Mouse (Mus musculus): Measurements from ENCODE around the gene Grin1. TPM values are rescaled to one million over a fixed set of nuclear protein-coding genes. Genes with fewer than 3 reads are reported as not detected.
A peak's percentile ranks its signal among the peaks of the same experiment; 100 is the strongest.
"Not testable (repeated sequence)": the region's sequence is repeated elsewhere in the genome, so short reads cannot be mapped to it uniquely, and the experiment has no call there.

Gene Grin1
- total RNA-seq, 4 experiments from 2014 or later: not detected

DNA sequence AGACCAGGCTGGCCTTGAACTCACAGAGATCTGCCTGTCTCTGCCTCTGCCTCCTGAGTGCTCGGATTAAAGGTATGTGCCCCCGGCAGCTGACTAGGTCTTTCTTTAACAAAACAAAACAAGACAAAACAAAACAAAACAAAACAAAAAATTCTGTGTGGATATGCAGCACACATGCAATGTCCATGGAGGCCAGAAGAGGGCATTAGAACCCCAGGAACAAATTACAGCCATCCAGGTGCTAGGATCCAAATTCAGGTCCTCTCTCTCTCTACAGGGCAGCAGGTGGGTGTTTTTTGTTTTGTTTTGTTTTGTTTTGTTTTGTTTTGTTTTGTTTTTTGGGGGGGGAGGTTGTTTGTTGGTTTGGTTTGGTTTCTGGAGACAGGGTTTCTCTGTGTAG is 60.1 kb downstream of the Grin1 start:
- no peak for DNase-seq (ENCODE audit: low spot score in 2 of 2)

DNA sequence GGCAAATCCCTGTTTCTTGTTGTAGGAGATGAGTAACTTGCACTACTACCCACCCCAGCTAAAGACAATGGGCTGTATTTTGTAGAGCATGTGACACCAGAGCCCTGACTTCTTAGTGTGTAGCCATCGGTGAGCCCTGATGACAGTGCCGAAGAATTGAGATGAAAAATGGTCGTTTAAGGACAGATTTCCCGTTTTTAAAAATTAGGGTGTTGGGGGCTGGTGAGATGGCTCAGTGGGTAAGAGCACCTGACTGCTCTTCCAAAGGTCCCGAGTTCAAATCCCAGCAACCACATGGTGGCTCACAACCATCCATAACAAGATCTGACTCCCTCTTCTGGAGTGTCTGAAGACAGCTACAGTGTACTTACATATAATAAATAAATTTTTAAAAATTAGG is 61.7 kb downstream of the Grin1 start:
- not testable (repeated sequence) for DNase-seq (ENCODE audit: low spot score in 2 of 2)

DNA sequence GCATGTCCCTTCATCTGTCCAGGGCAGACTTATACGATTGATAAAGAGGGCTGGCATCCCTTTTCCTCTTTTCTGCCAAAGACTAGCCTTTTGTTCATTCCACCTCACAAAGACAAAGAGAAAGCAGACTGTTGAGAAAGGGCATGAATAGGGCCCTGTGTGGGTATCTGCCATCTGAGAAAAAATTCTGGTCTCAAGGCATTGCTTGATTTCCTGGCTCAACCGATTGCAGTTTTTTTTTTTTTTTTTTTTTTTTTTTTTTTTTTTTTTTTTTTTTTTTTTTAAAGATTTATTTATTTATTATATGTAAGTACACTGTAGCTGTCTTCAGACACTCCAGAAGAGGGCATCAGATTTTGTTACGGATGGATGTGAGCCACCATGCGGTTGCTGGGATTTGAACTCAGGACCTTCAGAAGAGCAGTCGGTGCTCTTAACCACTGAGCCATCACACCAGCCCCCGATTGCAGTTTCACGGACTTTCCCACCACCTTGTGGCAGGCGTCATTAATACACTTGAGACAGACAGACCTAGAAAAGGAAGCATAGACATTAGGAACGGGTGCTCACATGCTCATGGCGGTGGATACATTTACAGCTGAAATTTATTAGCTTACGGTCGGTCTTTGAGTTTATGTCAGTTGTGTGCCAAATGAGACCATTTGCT is 62.4 kb downstream of the Grin1 start:
- not testable (repeated sequence) for DNase-seq (ENCODE audit: low spot score in 2 of 2)

DNA sequence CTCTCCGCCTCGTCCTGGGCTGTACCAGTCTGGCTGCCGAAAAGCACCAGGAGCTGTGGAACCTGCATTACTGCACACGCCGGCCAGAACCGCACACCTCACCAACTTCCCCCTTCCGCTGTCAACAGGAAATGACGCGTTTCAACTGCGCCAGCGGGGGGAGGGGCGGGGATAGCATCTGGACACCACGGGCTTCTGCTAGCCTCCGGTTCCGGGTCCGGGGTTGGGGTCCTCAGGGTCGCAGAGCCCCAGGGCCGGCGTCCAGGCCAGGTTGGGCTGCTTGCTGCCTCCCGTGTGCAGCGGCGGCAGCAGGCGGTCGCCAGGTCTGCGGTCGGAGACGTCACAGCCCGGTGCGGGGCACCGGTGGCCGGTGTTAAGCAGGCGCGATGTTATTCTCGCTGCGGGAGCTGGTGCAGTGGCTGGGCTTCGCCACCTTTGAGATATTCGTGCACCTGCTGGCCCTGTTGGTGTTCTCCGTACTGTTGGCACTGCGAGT is 63.7 kb downstream of the Grin1 start, which contains the start of gene Tmem203:
TSS of gene Tmem203 (plus strand) at position 156 of the 496 bp plus-strand sequence.
- peak; percentile 64 to 76 for DNase-seq (ENCODE audit: low spot score in 2 of 2)

DNA sequence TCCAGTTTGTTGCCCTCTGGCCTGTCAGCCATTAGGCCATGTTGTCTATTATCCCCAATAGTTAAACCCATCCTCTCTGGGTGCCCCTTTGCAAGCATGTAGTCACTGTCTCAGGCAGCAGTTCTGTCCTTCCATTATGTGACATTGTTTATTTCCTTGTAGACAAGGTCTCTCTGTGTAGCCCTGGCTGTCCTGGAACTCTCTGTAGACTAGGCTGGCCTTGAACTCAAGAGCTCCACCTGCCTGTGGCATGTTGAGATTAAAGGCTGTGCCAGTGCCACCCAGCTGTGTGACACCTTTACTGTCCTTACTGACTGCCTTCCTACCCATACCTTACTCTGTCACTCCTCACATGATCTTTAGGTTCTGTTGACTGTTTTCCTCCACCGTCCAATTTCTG is 66.7 kb downstream of the Grin1 start:
- DNase-seq (ENCODE audit: low spot score in 2 of 2): no peak

DNA sequence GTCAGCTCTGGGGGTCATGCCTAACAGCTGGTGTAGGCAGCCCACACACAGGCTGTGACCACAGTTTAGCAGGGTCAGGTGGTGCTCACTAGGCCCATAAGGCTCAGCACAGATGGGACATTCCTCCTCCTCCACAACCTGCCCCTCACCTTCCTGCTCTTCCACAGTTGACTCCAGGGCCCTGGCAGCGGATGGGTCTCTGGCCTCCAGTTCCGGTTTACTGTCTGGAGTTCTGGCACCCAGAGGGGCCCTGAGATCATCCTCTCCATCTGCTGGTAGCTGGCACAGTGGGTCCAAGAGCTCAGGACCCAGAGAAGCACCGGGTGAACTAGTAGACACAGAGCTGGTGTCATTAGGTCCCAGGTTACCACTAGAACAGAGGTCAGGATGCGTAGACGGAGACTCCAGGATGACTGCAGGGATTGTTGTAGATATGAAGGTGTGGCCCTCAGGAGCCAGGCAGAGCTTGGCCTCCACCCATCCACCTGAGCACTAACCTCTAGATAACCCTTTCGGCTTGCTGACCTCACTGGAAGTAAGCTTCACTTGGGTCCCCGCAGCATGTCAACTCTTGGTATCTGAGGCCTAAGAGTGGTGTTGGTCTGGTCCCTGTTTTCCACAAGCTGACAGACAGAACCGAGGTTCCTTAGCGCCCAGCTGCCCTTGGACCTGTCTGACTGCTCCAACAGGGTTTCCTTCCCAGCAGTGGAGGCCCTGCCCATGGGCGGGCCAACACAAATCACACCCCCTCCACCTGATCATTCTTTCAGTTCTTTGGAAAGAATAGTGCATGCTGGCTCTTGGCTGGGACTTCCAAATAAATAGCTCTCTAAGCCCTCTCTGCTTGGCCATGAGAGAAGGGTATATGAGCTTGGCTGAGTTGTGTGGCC is 72.6 kb downstream of the Grin1 start, which contains the start of gene AL732309.1:
TSS of gene AL732309.1 (minus strand) at position 681 of the 890 bp plus-strand sequence.
- no peak for DNase-seq (ENCODE audit: low spot score in 2 of 2)

DNA sequence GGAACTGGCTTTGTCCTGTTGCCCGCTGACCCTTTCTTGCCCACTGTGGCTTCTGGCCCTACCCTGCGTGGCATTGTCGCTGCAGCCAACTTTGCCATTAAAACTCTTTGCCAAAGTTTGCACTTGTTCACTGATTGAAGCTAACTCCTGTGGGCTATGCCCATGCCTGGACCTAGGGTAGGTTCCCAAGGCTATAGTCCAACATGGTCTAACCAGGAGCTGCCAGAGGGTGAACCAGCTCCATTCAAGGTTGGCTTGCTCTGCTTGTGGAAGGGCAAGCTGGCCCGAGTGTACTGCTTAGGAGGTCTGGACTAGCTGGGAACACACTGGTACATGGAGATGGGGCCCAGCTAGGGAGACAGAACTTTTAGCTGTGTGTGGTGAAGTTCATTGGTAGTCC is 74.8 kb downstream of the Grin1 start:
- DNase-seq (ENCODE audit: low spot score in 2 of 2): no peak

DNA sequence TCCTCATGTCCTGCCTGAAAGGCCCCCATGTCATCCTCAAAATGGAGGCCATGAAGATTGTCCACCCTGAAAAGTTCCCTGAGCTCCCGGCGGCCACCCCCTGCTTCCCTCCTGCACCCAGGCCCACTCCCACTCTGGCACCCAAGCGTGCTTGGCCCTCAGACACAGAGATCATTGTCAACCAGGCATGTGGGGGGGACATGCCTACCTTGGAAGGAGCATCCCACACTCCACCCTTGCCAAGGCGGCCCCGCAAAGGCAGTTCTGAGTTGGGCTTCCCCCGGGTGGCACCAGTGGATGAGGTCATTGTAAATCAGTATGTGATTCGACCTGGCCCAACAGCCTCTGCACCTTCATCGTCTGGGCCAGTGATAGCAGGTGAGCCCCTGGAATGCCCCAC is 75.6 kb downstream of the Grin1 start:
- no peak for DNase-seq (ENCODE audit: low spot score in 2 of 2)

DNA sequence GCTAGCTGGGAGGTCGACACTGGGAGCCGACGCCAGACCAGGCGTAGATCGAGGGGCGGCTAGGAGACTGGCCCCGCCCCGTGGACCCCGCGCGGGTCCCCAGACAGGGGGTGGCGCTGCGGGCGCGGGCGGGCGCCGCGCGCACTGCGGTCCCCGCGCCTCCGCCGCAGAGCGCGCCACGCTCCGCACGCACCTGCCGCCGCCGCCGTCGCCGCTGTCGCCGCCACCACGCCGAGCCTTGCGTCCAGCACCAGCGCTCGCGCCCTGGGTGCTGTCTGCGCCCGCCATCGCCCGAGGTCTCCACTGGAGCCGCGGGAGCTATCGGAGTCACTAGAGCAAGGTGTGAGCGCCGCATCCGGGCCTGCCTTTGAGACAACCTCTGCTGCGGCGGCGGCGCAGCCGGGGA is 76.9 kb downstream of the Grin1 start, which contains the start of the genes Rnf208 and Cysrt1:
TSS of gene Rnf208 (plus strand) at position 155 of the 406 bp plus-strand sequence.
TSS of gene Cysrt1 (minus strand) at position 352 of the 406 bp plus-strand sequence.
- DNase-seq (ENCODE audit: low spot score in 2 of 2): no peak

DNA sequence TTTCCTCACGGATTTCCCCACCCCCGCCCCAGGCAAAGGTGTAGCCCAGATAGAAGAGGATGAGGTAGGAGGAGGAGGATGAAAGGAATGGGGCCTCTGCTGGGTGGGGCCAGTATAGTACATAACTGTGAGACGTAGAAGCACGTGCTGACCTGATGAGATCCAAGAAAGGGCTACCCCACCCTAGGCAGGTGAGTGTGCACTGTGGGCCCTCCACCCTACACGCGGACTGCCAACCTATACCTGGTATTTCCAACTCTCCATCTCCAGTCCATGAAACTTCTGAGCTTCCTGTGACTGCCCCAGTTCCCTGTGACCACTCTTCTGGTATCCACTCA is 77.6 kb downstream of the Grin1 start:
- DNase-seq (ENCODE audit: low spot score in 2 of 2): no peak

Other genes starting within 250 kb of the Grin1 start
- gene Entpd8, start 238.9 kb downstream of the Grin1 start, total RNA-seq (2022): not detected
- not detected for gene Noxa1, start 224.0 kb downstream of the Grin1 start, total RNA-seq (2022)
- 1 to 10 TPM; 3.0 to 7.1 (median 5.9) TPM for gene Nrarp, start 138.4 kb downstream of the Grin1 start, total RNA-seq (2022)
- gene Tor4a, start 122.3 kb downstream of the Grin1 start, total RNA-seq (2022): under 1 TPM; 0.48 to 0.92 (median 0.76) TPM
- gene Nelfb, start 107.7 kb downstream of the Grin1 start, total RNA-seq (2022): 10 to 100 TPM; 20.8 to 28.3 (median 22.6) TPM
- not detected for gene Stpg3, start 104.5 kb downstream of the Grin1 start, total RNA-seq (2022)
- not detected for gene Fam166a, start 100.4 kb downstream of the Grin1 start, total RNA-seq (2022)
- 100 to 1,000 TPM; 228 to 239 (median 232) TPM for gene Tubb4b, start 94.5 kb downstream of the Grin1 start, total RNA-seq (2022)
- gene Slc34a3, start 84.8 kb downstream of the Grin1 start, total RNA-seq (2022): not detected
- not detected for gene Rnf224, start 82.4 kb downstream of the Grin1 start, total RNA-seq (2022)
- gene Rnf208, start 76.9 kb downstream of the Grin1 start, total RNA-seq (2022): under 1 TPM; 0.36 to 0.87 (median 0.69) TPM
- not detected for gene Cysrt1, start 76.7 kb downstream of the Grin1 start, total RNA-seq (2022)
- 1 to 10 TPM in 2 of 4 experiments, under 1 TPM in 2; 0.54 to 1.8 (median 1.2) TPM for gene AL732309.1, start 72.3 kb downstream of the Grin1 start, total RNA-seq (2022)
- gene Tmem203, start 63.7 kb downstream of the Grin1 start, total RNA-seq (2022): 10 to 100 TPM; 11.7 to 14.1 (median 13.1) TPM
- gene Tprn, start 56.6 kb downstream of the Grin1 start, total RNA-seq (2022): 1 to 10 TPM; 2.0 to 5.3 (median 2.6) TPM
- gene Ssna1, start 46.7 kb downstream of the Grin1 start, total RNA-seq (2022): 10 to 100 TPM; 29.0 to 36.4 (median 31.2) TPM
- gene Anapc2, start 46.7 kb downstream of the Grin1 start, total RNA-seq (2022): 10 to 100 TPM; 30.4 to 33.4 (median 31.3) TPM
- not detected for gene Tmem210, start 31.0 kb downstream of the Grin1 start, total RNA-seq (2022)
- not detected for gene Lrrc26, start 29.3 kb downstream of the Grin1 start, total RNA-seq (2022)
- 10 to 100 TPM; 13.9 to 15.0 (median 14.4) TPM for gene Man1b1, start 13.2 kb upstream of the Grin1 start, total RNA-seq (2022)
- gene Dpp7, start 37.2 kb upstream of the Grin1 start, total RNA-seq (2022): 10 to 100 TPM; 12.8 to 20.3 (median 16.7) TPM
- 10 to 100 TPM in 1 of 4 experiments, 1 to 10 TPM in 3; 3.6 to 11.9 (median 4.8) TPM for gene Uap1l1, start 46.5 kb upstream of the Grin1 start, total RNA-seq (2022)
- not detected for gene Sapcd2, start 53.1 kb upstream of the Grin1 start, total RNA-seq (2022)
- 1 to 10 TPM; 3.8 to 8.0 (median 6.2) TPM for gene Entpd2, start 76.7 kb upstream of the Grin1 start, total RNA-seq (2022)
- 10 to 100 TPM; 12.6 to 19.9 (median 15.7) TPM for gene Npdc1, start 80.2 kb upstream of the Grin1 start, total RNA-seq (2022)
- gene Fut7, start 104.1 kb upstream of the Grin1 start, total RNA-seq (2022): not detected
- gene Abca2, start 109.5 kb upstream of the Grin1 start, total RNA-seq (2022): 10 to 100 TPM; 14.6 to 19.4 (median 16.0) TPM
- 1 to 10 TPM in 1 of 4 experiments, under 1 TPM in 2, not detected in 1; 0.64 to 1.1 (median 0.77) TPM for gene Clic3, start 137.7 kb upstream of the Grin1 start, total RNA-seq (2022)
- 10 to 100 TPM; 11.2 to 15.0 (median 14.9) TPM for gene Paxx, start 141.9 kb upstream of the Grin1 start, total RNA-seq (2022)
- not detected for gene Ptgds, start 150.9 kb upstream of the Grin1 start, total RNA-seq (2022)
- gene Lcn12, start 174.7 kb upstream of the Grin1 start, total RNA-seq (2022): not detected
- 100 to 1,000 TPM in 1 of 4 experiments, 10 to 100 TPM in 3; 83.3 to 100 (median 89.7) TPM for gene Fbxw5, start 181.6 kb upstream of the Grin1 start, total RNA-seq (2022)
- gene C8g, start 182.5 kb upstream of the Grin1 start, total RNA-seq (2022): 1 to 10 TPM; 1.0 to 1.8 (median 1.6) TPM
- 10 to 100 TPM; 12.0 to 18.8 (median 15.2) TPM for gene Traf2, start 227.8 kb upstream of the Grin1 start, total RNA-seq (2022)
- 100 to 1,000 TPM; 104 to 172 (median 141) TPM for gene Edf1, start 238.7 kb upstream of the Grin1 start, total RNA-seq (2022)

Measured in gastrocnemius, adult 8-10 months (tissue).